Mouse (Mus musculus): ENCODE data around the gene Gm17542. TPM values are rescaled to one million over a fixed set of nuclear protein-coding genes. Genes with fewer than 3 reads are reported as not detected.
"Not testable (repeated sequence)": the region's sequence is repeated elsewhere in the genome, so short reads cannot be mapped to it uniquely, and the experiment has no call there.

Gm17542 gene
- total RNA-seq (2021), result not detected
- not detected in 2 replicates for polyA plus RNA-seq (2012; rRNA removed)
- long read RNA-seq, result 0 reads

GRCm38 (mm10) chr10:58718110-58718509 lies at the start of gene Gm17542:
Gm17542 (minus strand) TSS chr10:58718210.
- not testable (repeated sequence) for DNase-seq

- DNase-seq, result no peak
Observed at GRCm38 (mm10) chr10:58739779-58740178, 21.8 kb upstream of the Gm17542 start.

GRCm38 (mm10) chr10:58738152-58738551 lies 20.1 kb upstream of the Gm17542 start:
- no peak for DNase-seq

- no peak for DNase-seq
Observed at GRCm38 (mm10) chr10:58714789-58715148, 3.2 kb downstream of the Gm17542 start.

GRCm38 (mm10) chr10:58713855-58714788 lies 3.9 kb downstream of the Gm17542 start:
- peak; percentile 3 for DNase-seq

- DNase-seq, result no peak
Observed at GRCm38 (mm10) chr10:58713225-58713624, 4.8 kb downstream of the Gm17542 start.

GRCm38 (mm10) chr10:58709021-58709420 lies 9.0 kb downstream of the Gm17542 start:
- peak; percentile 9 for DNase-seq

GRCm38 (mm10) chr10:58700578-58700977 lies 17.4 kb downstream of the Gm17542 start:
- DNase-seq, result no peak

GRCm38 (mm10) chr10:58700160-58700559 lies 17.9 kb downstream of the Gm17542 start:
- DNase-seq, result no peak

GRCm38 (mm10) chr10:58698955-58699354 lies 19.1 kb downstream of the Gm17542 start:
- no peak for DNase-seq

GRCm38 (mm10) chr10:58691051-58691450 lies 27.0 kb downstream of the Gm17542 start:
- DNase-seq, result no peak

- DNase-seq, result no peak
Observed at GRCm38 (mm10) chr10:58679298-58679697, 38.7 kb downstream of the Gm17542 start.

- peak; percentile 81 for DNase-seq
Observed at GRCm38 (mm10) chr10:58675533-58675932, 42.5 kb downstream of the Gm17542 start, which contains the start of gene Edar. Edar (minus strand) TSS chr10:58675654.

- DNase-seq, result peak; percentile 65
Observed at GRCm38 (mm10) chr10:58673278-58674061, 44.5 kb downstream of the Gm17542 start.

GRCm38 (mm10) chr10:58672557-58673277 lies 45.3 kb downstream of the Gm17542 start:
- no peak for DNase-seq

- peak; percentile 25 for DNase-seq
Observed at GRCm38 (mm10) chr10:58663868-58664267, 54.1 kb downstream of the Gm17542 start.

Other genes with a start within 250 kb of the Gm17542 start
- gene Ccdc138, start 220.3 kb downstream of the Gm17542 start, total RNA-seq (2021), result 1 to 10 TPM; 2.2 to 4.3 TPM
- gene Ccdc138, start 220.3 kb downstream of the Gm17542 start, polyA plus RNA-seq (2012; rRNA removed), result 0.04 and 0.12 TPM in 2 replicates
- 1 to 10 TPM in 1 of 2 experiments, not detected in 1; 1.5 TPM for gene Edar, start 42.6 kb downstream of the Gm17542 start, total RNA-seq (2021)
- 0.04 and 0.07 TPM in 2 replicates for gene Edar, start 42.6 kb downstream of the Gm17542 start, polyA plus RNA-seq (2012; rRNA removed)
- gene Sh3rf3, start 95.1 kb upstream of the Gm17542 start, total RNA-seq (2021), result 1 to 10 TPM; 1.0 to 1.9 TPM
- 1.8 and 2.5 TPM in 2 replicates for gene Sh3rf3, start 95.1 kb upstream of the Gm17542 start, polyA plus RNA-seq (2012; rRNA removed)

All from adrenal gland, adult 2 months (tissue).